Mouse (Mus musculus) forebrain, embryonic 14.5 days (tissue): ENCODE measurements at regions not wholly inside any gene's neighbourhood (a gene's known extent, or its start where the extent isn't known, plus 50 kb on each side); places are given as distances from the start of the nearest gene placed in this dataset.
A peak's percentile ranks its signal among the peaks of the same experiment; 100 is the strongest.
"Not testable (repeated sequence)": the region's sequence is repeated elsewhere in the genome, so short reads cannot be mapped to it uniquely, and the experiment has no call there.

Experiments used
- ATAC-seq: fragments of 200-750 bp; cut with Nextera tagmentation; 2 replicates; pipeline ENCODE4 v1.8.0; 2017; ENCODE audit warnings: mild to moderate bottlenecking, moderate library complexity
- DNase-seq: peaks from one replicate; pipeline ENCODE4 v3.0.0-alpha.2; 2015; ENCODE audit warnings: low spot score
- H3K27ac ChIP-seq: fragments of 300-500 bp; sonication (generic); 2 replicates; pipeline ENCODE4 v1.5.1; 2014; ENCODE audit warnings: low read depth, mild to moderate bottlenecking, control low read depth, low read length, moderate library complexity
- H3K27me3 ChIP-seq: fragments of 300-500 bp; sonication (generic); replicated peaks from 2 replicates; pipeline ENCODE4 v1.6.1; 2014; ENCODE audit warnings: low read length, control low read depth, mixed read lengths; ENCODE audit not compliant: control insufficient read depth, insufficient read depth
- H3K36me3 ChIP-seq: fragments of 300-500 bp; sonication (generic); 2 replicates; pipeline ENCODE4 v1.6.1; 2014; ENCODE audit warnings: low read length, control low read depth; ENCODE audit not compliant: control insufficient read depth, insufficient read depth
- H3K4me1 ChIP-seq: fragments of 300-500 bp; sonication (generic); 2 replicates; pipeline ENCODE4 v1.6.1; 2014; ENCODE audit warnings: antibody characterized with exemption, low read length, control low read depth; ENCODE audit not compliant: control insufficient read depth, insufficient read depth
- H3K4me2 ChIP-seq: fragments of 300-500 bp; sonication (generic); 2 replicates; pipeline ENCODE4 v1.6.1; 2014; ENCODE audit warnings: mild to moderate bottlenecking, control low read depth, low read length
- H3K4me3 ChIP-seq: fragments of 300-500 bp; sonication (generic); 2 replicates; pipeline ENCODE4 v1.5.1; 2014; ENCODE audit warnings: low read depth, low read length, control low read depth
- H3K9ac ChIP-seq: fragments of 300-500 bp; sonication (generic); 2 replicates; pipeline ENCODE4 v1.6.1; 2014; ENCODE audit warnings: mild to moderate bottlenecking, low read length, control low read depth, moderate library complexity
- H3K9me3 ChIP-seq: fragments of 300-500 bp; sonication (generic); replicated peaks from 2 replicates; pipeline ENCODE4 v1.6.1; 2016; ENCODE audit warnings: low read length, control low read depth, mixed read lengths; ENCODE audit not compliant: control insufficient read depth
- WGBS: fragments of 180-500 bp; shearing (Covaris S2); extraction: QIAGEN DNeasy Blood & Tissue Kit; methylation state at CpG from one replicate; pipeline ENCODE4 v1.1.7; 2014; 5-methylcytosine and 5-hydroxymethylcytosine counted together

DNA sequence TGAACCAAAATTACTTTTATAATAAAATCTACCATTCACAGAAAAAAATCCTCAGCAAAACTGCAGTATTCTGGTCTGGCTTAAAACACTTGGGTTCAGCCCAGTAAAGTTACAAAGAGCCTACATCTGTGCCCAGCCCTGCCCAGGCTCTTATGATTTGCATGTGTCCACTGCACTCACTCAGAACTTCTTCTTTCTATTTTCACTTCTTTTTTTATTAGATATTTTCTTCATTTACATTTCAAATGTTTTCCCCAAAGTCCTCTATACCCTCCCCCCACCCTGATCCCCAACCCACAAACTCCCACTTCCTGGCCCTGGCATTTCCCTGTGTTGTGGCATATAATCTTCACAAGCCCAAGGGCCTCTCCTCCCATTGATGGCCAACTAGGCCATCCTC is 1442.4 kb upstream of the Tacstd2 start:
- Histone ChIP-seq H3K27ac (no peak overlapping the region), H3K9ac (no peak overlapping the region), H3K36me3 (no peaks in the 10 kb centered on the region), H3K27me3 (no peaks in the 10 kb centered on the region), H3K4me2 (no peak overlapping the region), H3K4me1 (no peaks in the 10 kb centered on the region), H3K9me3 (no peaks in the 10 kb centered on the region), H3K4me3 (no peak overlapping the region)
- DNase-seq (no peak), ATAC-seq (no peak)

DNA sequence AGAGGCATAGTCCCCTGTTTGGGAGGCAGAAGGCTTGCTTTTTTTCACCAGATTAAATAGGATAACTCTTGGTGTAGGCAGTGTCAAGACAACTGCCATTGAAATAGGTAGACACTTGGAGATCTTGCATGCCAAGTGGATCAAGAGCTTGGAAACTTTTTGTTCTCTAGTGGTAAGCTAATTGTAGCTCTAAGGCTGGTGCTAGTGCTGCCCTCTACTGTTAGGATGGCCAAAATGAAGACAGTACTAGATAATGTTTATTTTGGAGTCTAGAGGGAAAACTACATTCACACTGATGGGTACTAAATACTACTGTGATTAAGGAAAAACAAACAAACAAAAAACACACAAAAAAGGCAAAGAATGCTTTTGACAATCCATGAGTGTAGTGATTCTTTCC is 1428.4 kb upstream of the Tacstd2 start:
- DNase-seq (no peak), ATAC-seq (no peak)
- Histone ChIP-seq H3K4me1 (no peaks in the 10 kb centered on the region), H3K9ac (no peak overlapping the region), H3K27me3 (no peaks in the 10 kb centered on the region), H3K27ac (no peak overlapping the region), H3K36me3 (no peaks in the 10 kb centered on the region), H3K4me3 (no peak overlapping the region), H3K9me3 (no peaks in the 10 kb centered on the region), H3K4me2 (no peak overlapping the region)

DNA sequence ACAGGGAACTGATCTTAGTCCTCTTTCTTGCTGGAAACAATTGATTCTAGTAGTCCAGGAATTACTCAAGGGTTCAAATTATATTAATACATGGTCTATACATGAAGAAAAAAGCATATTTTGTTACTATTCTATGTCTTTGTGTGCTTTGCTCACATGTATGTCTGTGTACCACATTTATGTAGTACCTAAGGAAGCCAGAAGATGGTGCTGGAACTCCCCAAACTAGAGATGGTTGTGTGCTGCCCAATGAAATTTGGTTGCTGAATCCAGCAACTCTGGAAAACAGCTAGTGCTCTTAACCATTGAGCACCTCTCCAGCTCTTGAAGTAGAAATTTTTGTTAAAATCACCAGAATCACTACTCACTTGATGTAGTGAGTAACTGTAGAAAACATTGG is 1402.5 kb upstream of the Tacstd2 start:
- peak; percentile 13 for DNase-seq
- H3K36me3 ChIP-seq, H3K4me2 ChIP-seq, H3K4me1 ChIP-seq, H3K27me3 ChIP-seq, H3K9ac ChIP-seq, H3K4me3 ChIP-seq, ATAC-seq, H3K27ac ChIP-seq, H3K9me3 ChIP-seq: not testable (repeated sequence)

DNA sequence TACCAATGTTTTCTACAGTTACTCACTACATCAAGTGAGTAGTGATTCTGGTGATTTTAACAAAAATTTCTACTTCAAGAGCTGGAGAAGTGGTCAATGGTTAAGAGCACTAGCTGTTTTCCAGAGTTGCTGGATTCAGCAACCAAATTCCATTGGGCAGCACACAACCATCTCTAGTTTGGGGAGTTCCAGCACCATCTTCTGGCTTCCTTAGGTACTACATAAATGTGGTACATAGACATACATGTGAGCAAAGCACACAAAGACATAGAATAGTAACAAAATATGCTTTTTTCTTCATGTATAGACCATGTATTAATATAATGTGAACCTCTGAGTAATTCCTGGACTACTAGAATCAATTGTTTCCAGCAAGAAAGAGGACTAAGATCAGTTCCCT is 1396.3 kb upstream of the Tacstd2 start:
- H3K9ac ChIP-seq, H3K4me1 ChIP-seq, H3K9me3 ChIP-seq, H3K27ac ChIP-seq, ATAC-seq, H3K27me3 ChIP-seq, H3K36me3 ChIP-seq, H3K4me2 ChIP-seq, H3K4me3 ChIP-seq: not testable (repeated sequence)
- DNase-seq = peak; percentile 0

DNA sequence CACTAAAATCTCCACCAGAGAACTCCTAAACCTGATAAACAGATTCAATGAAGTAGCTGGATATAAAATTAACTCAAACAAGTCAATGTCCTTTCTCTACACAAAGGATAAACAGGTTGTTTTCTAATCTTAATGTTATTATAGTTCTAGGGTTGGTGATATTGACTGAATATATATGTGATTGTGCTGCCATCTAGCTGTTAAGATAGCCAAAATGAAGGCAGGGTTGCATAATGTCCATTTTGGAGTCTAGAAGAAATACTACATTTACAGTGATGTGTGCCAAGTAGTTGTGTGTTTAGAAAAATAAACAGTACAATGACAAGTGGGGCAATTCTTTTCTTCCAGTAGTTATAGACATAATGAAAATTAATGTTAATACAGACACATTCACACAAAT is 1379.9 kb upstream of the Tacstd2 start:
- H3K4me1 ChIP-seq = no peaks in the 10 kb centered on the region
- no peak overlapping the region for H3K4me2 ChIP-seq
- no peaks in the 10 kb centered on the region for H3K36me3 ChIP-seq
- no peak overlapping the region for H3K4me3 ChIP-seq
- H3K9ac ChIP-seq = no peak overlapping the region
- H3K9me3 ChIP-seq = no peaks in the 10 kb centered on the region
- H3K27ac ChIP-seq = no peak overlapping the region
- H3K27me3 ChIP-seq = no peaks in the 10 kb centered on the region
- ATAC-seq (no peak), DNase-seq (no peak)

DNA sequence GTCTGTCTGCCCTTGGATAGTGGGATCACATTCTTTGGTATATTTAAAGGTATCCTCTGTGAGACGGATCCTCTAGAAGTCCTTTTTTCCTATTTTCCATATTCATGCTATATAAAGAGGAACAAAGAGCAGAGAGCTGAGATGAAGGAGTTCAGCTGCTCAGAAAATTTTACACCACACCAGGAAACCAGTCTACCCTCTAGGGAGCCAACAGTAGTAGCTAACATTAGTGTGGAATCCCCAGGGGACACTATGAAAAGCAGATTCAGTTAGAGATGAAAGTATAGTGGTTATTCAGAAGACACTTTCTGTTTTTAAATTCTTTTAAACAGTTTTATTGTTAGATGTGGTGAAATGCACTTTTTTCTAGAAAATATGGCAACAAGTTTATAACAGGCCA is 1348.5 kb upstream of the Tacstd2 start:
- Histone ChIP-seq H3K4me3 (no peak overlapping the region), H3K27ac (no peak overlapping the region), H3K9ac (no peak overlapping the region), H3K27me3 (no peaks in the 10 kb centered on the region), H3K9me3 (no peaks in the 10 kb centered on the region), H3K4me1 (no peaks in the 10 kb centered on the region), H3K4me2 (no peak overlapping the region), H3K36me3 (no peaks in the 10 kb centered on the region)
- no peak for ATAC-seq
- 84% methylated on average over 1 of the region's 1 CpGs for WGBS
- no peak for DNase-seq

DNA sequence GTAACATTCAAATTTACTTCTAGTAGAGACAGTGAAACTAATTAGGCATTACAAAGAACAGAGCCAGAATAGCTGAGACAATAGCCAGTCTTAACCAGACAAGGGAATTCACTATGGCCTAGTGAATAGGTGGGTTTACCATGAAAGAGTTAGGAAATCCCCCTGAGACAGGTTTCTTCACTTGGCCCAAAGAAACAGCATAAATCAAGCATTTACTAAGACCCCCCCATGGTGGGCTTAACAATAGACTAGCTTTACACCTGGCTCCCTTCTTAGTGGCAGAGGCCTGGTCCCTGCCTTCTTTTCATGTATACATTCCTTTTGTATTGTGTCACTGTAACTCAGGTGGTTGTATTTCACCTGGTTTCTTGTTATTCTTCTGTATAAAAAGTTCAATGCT is 1317.2 kb upstream of the Tacstd2 start:
- not testable (repeated sequence) for ATAC-seq, H3K4me1 ChIP-seq, H3K4me3 ChIP-seq, H3K9me3 ChIP-seq, H3K9ac ChIP-seq, DNase-seq, H3K4me2 ChIP-seq, H3K36me3 ChIP-seq, H3K27me3 ChIP-seq, H3K27ac ChIP-seq

DNA sequence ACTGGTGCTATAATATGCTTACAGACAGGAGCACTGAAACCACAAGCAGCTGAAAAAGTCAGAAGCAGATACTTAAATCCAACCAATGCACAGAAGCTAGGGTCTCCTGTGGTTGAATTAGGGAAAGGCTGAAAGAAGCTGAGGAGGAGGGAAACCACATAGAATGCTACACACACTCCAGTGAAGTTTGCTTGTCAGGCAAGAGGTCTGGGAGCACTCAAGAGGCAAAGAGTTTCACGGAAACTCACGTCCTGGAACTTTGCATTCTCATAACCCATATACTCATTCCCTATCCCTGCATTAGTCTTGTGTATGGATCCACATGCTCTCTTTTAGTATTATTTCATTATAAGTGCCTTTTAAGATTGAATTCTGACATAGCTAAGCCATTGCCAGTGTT is 1316.7 kb upstream of the Tacstd2 start:
- 79% methylated on average over 2 of the region's 2 CpGs for WGBS
- no peak overlapping the region for H3K4me3 ChIP-seq
- no peaks in the 10 kb centered on the region for H3K27me3 ChIP-seq
- no peaks in the 10 kb centered on the region for H3K4me1 ChIP-seq
- DNase-seq = no peak
- H3K4me2 ChIP-seq = no peak overlapping the region
- H3K27ac ChIP-seq = no peak overlapping the region
- ATAC-seq = no peak
- H3K36me3 ChIP-seq = no peaks in the 10 kb centered on the region
- no peaks in the 10 kb centered on the region for H3K9me3 ChIP-seq
- H3K9ac ChIP-seq = no peak overlapping the region

DNA sequence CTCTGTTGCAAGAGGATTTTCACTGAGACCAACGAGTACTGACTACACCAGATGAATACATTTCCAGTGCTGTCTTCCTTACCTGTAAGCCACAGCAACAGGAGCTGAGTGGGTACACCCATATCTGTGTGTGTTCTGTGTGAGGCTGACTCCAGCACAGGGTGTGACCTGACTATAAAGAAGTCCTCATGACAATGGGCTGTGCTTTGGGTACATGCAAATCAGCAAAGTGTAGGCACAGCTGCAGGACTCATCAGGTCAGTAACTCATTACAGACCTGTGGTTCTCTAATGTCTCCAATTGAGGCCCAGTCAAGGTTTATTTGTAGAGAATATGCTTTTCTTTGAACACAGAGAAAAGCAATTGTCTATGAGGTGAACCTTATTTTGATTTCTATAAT is 1299.6 kb upstream of the Tacstd2 start:
- ATAC-seq = no peak
- DNase-seq = no peak
- Histone ChIP-seq H3K9ac (no peak overlapping the region), H3K27me3 (no peaks in the 10 kb centered on the region), H3K36me3 (no peaks in the 10 kb centered on the region), H3K9me3 (no peaks in the 10 kb centered on the region), H3K4me1 (no peaks in the 10 kb centered on the region), H3K4me2 (no peak overlapping the region), H3K27ac (no peak overlapping the region), H3K4me3 (no peak overlapping the region)
- 73% methylated on average over 1 of the region's 1 CpGs for WGBS

DNA sequence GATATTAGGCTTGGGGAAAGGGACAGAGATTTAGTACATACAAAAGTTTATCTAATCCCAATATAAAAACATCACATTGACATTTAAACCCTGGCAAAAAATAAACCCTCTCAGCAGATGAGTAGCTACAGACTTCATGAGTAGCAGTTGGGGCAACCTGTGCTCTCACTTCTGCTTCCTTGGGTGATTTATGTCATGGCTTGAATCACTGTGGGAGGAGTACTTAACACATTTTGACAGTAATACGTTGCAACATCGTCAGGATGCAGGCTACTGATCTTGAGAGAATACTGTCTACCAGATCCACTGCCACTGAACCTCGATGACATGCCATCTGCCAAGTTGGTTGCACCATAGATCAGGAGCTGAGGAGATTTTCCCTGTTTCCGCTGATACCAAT is 1299.0 kb upstream of the Tacstd2 start:
- no peaks in the 10 kb centered on the region for H3K27me3 ChIP-seq
- no peak overlapping the region for H3K27ac ChIP-seq
- H3K4me2 ChIP-seq = no peak overlapping the region
- 85% methylated on average over 4 of the region's 4 CpGs for WGBS
- H3K36me3 ChIP-seq = no peaks in the 10 kb centered on the region
- no peaks in the 10 kb centered on the region for H3K9me3 ChIP-seq
- H3K9ac ChIP-seq = no peak overlapping the region
- ATAC-seq (no peak), DNase-seq (no peak)
- H3K4me1 ChIP-seq = no peaks in the 10 kb centered on the region
- H3K4me3 ChIP-seq = no peak overlapping the region
